Mouse (Mus musculus) adrenal gland, postnatal 25 days (tissue): ENCODE measurements around the gene Gm6217. TPM values are rescaled to one million over a fixed set of nuclear protein-coding genes. Genes with fewer than 3 reads are reported as not detected.

Experiments used
- total RNA-seq: library from RNA; stranded (reverse); gene quantifications from 2 replicates; pipeline ENCODE4 v1.2.3, GENCODE M21; 2021

The Gm6217 gene
- total RNA-seq, 1 experiment from 2014 or later, result not detected

Other genes with a start within 250 kb of the Gm6217 start
- 125 and 146 TPM in 2 replicates for gene Mff, start 206.5 kb downstream of the Gm6217 start, total RNA-seq
- gene Tm4sf20, start 162.9 kb downstream of the Gm6217 start, total RNA-seq, result not detected in 2 replicates
- not detected in 2 replicates for gene Gm47791, start 160.2 kb downstream of the Gm6217 start, total RNA-seq
- 56.4 and 58.6 TPM in 2 replicates for gene Agfg1, start 91.9 kb downstream of the Gm6217 start, total RNA-seq
- 0.39 TPM in 1 of 2 replicates, not detected in the other for gene A030005L19Rik, start 18.1 kb downstream of the Gm6217 start, total RNA-seq
- gene A030014E15Rik, start 6.5 kb downstream of the Gm6217 start, total RNA-seq, result not detected in 2 replicates
- gene A030003K21Rik, start 12.0 kb upstream of the Gm6217 start, total RNA-seq, result not detected in 2 replicates
- not detected in 2 replicates for gene Gm7544, start 24.6 kb upstream of the Gm6217 start, total RNA-seq
- not detected in 2 replicates for gene Gm47955, start 28.9 kb upstream of the Gm6217 start, total RNA-seq
- not detected in 2 replicates for gene Gm47959, start 69.1 kb upstream of the Gm6217 start, total RNA-seq
- gene Slc19a3, start 107.0 kb upstream of the Gm6217 start, total RNA-seq, result 0.52 TPM in 1 of 2 replicates, not detected in the other
- not detected in 2 replicates for gene Krtap28-10, start 111.1 kb upstream of the Gm6217 start, total RNA-seq
- gene Gm47969, start 113.5 kb upstream of the Gm6217 start, total RNA-seq, result not detected in 2 replicates
- not detected in 2 replicates for gene A030005K14Rik, start 128.0 kb upstream of the Gm6217 start, total RNA-seq
- gene Krtap28-13, start 129.5 kb upstream of the Gm6217 start, total RNA-seq, result not detected in 2 replicates
- gene Ccl20, start 185.4 kb upstream of the Gm6217 start, total RNA-seq, result not detected in 2 replicates
- not detected in 2 replicates for gene Daw1, start 228.4 kb upstream of the Gm6217 start, total RNA-seq